Mouse (Mus musculus): Measurements from ENCODE around the gene Zmym1.

DNA sequence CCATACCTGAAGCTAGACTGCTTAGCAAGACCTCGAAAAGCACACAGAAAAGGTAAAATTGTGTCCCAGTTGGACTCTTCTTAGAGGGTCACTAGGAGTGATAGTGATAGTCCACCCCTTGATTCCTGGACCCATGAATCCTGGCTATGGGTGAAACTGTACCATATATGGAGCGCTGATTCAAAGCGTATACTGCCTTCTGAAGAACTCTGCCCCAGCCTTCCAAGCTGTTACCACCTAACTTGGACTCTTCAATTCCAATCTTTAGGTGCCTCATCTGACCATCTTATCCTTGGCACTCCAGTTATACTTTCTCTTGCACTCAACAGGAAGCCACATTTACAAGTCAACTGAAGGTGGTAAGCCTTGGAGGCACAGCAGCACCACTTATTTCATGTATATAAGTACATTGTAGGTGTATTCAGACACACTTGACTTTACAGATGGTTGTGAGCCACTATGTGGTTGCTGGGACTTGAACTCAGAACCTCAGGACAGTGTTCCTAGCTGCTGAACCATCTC lies 22.1 kb downstream of the Zmym1 start:
- no peak for TF ChIP-seq CTCF (IDR thresholded peaks at IDR 0.05; ENCODE audit: borderline replicate concordance, extremely low read depth, insufficient read depth, insufficient read length)
- TF ChIP-seq POLR2A (IDR thresholded peaks at IDR 0.05; ENCODE audit: borderline replicate concordance, extremely low read depth, insufficient read depth, insufficient read length, poor library complexity, severe bottlenecking): no peak
